Mouse (Mus musculus): Measurements from ENCODE around the gene Mia3. TPM values are rescaled to one million over a fixed set of nuclear protein-coding genes. Genes with fewer than 3 reads are reported as not detected.
"Not testable (repeated sequence)": the region's sequence is repeated elsewhere in the genome, so short reads cannot be mapped to it uniquely, and the experiment has no call there.

Mia3 gene
- total RNA-seq, 2 experiments from 2014 or later = 169 to 229 TPM

DNA sequence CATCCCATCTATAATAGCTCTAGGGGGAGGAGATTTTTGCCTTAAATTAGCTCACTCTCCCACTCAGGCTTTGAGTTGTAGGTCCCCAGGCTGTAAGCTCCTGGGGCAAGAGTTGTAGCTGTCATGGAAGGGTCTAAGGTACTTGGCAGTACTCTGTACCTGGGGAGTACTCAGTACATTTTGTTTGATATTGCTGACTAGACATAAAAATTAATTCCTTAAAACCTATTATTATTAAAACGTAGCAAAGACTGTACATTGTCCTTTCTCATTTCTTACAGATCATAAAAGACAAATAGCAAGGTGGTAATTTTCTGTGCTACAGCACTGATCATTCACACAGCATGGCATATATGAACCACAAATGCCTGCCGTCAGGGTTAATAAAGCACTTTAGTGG lies 45.4 kb downstream of the Mia3 start:
- no peak overlapping the region for H3K4me3 ChIP-seq
- intact Hi-C loops (cut with DNase I) = no loop called here
- no peak overlapping the region for H3K27ac ChIP-seq
- no peak for TF ChIP-seq CTCF (IDR thresholded peaks at IDR 0.05)
- DNase-seq = no peak

GRCm38 (mm10) chr1:183322496-183322895 lies 46.9 kb downstream of the Mia3 start:
- intact Hi-C loops (cut with DNase I); H3K4me3 ChIP-seq; DNase-seq; H3K27ac ChIP-seq: not testable (repeated sequence)

DNA sequence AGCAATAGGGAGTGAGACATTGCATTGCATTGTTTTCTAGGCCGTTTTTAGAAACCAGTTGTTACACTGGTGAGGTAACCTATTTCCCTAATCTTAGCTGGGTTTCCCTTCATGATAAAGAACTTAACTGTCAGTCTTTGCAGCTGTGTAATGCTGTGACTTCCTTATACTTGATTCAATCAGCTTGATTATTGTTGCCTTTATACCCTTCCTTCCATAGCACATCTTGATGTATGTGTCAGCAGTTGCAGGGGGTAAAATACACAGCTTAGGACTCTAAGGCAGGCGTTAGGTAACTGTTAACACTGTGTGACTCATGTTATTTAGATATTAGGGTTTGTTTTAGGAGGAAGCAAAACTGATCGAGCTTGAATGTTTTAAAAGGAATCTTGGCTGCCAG lies 48.6 kb downstream of the Mia3 start:
- Histone ChIP-seq H3K27ac (no peak overlapping the region), H3K4me3 (no peak overlapping the region)
- DNase-seq = no peak
- no peak for TF ChIP-seq CTCF (IDR thresholded peaks at IDR 0.05)
- intact Hi-C loops (cut with DNase I) = no loop called here

DNA sequence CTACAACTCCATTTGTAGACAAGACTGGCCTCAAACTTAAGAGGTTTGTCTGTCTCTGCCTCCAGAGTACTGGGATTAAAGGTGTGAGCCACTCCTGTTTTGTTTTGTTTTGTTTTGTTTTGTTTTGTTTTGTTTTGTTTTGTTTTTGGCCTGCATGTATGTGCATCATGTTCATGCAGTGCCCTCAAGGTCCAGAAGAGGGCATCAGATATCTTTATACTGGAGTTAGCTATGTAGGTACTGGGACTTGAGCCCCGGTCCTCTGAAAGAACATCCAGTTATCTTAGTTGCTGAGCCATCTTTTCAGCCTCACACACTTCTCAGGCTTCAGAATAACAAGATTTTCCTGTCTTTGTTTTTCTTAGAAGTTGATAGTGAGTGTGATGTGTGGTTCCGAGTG lies 53.6 kb downstream of the Mia3 start:
- Histone ChIP-seq H3K27ac (no peak overlapping the region), H3K4me3 (no peak overlapping the region)
- intact Hi-C loops (cut with DNase I) = no loop called here
- TF ChIP-seq CTCF (IDR thresholded peaks at IDR 0.05) = peak; percentile 38
- DNase-seq = no peak

- no peak overlapping the region for H3K27ac ChIP-seq
- TF ChIP-seq CTCF (IDR thresholded peaks at IDR 0.05) = no peak
- H3K4me3 ChIP-seq = no peak overlapping the region
- no peak for DNase-seq
- intact Hi-C loops (cut with DNase I) = no loop called here
These were observed 57.3 kb downstream of the Mia3 start for GRCm38 (mm10) chr1:183312076-183312475.

DNA sequence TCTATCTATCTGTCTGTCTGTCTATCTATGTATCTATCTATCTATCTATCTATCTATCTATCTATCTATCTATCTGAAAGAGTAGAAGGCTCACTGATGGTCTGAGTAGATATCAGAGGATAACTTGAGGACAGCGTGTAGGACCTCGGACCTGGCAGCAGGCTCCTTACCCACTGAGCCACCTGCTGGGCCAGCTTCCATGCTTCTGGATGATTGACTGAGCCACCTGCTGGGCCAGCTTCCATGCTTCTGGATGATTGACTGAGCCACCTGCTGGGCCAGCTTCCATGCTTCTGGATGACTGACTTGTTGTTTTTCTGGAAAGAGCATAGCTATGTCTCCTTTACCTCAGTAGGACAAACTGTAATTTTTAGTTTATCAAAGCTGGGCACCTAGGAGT lies 59.8 kb downstream of the Mia3 start:
- peak overlapping the region; percentile 64 for H3K27ac ChIP-seq
- intact Hi-C loops (cut with DNase I); H3K4me3 ChIP-seq: not testable (repeated sequence)
- peak; percentile 75 for DNase-seq

- no peak for TF ChIP-seq CTCF (IDR thresholded peaks at IDR 0.05)
- intact Hi-C loops (cut with DNase I) = no loop called here
These were observed 60.9 kb downstream of the Mia3 start for GRCm38 (mm10) chr1:183308476-183308875.

DNA sequence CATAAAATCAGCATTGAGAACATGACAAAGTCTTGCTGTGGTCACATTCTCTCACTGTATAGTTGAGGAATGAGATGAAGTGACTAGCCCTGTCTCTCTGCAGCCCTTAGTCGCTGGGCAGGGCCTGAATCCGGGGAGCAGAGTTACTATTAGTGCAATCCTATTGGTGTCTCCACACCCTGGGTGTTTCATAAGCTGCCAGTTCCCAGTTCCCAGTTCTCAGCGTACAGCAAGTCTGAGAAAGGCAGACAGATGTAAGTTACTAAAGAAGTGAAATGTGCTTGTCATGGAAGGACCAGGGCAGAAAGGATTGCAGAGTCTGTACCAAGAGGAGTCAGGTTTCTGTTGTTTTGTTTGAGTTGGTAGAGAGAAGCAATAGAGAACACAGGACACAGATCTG lies 61.8 kb downstream of the Mia3 start:
- no peak for DNase-seq
- TF ChIP-seq CTCF (IDR thresholded peaks at IDR 0.05) = no peak
- intact Hi-C loops (cut with DNase I) = no loop called here
- Histone ChIP-seq H3K27ac (no peak overlapping the region), H3K4me3 (no peak overlapping the region)

More at GRCm38 (mm10) chr1:183308476-183308875, 60.9 kb downstream of the Mia3 start:
- DNase-seq = no peak
- Histone ChIP-seq H3K27ac (no peak overlapping the region), H3K4me3 (no peak overlapping the region)

- intact Hi-C loops (cut with DNase I) = no loop called here
- peak; percentile 86 for DNase-seq
- no peak for TF ChIP-seq CTCF (IDR thresholded peaks at IDR 0.05)
- no peak overlapping the region for H3K27ac ChIP-seq
- no peak overlapping the region for H3K4me3 ChIP-seq
These were observed 70.2 kb downstream of the Mia3 start for GRCm38 (mm10) chr1:183299161-183299560.

GRCm38 (mm10) chr1:183297886-183298489 lies 71.4 kb downstream of the Mia3 start:
- intact Hi-C loops (cut with DNase I) = no loop called here
- peak overlapping the region; percentile 70 for H3K4me3 ChIP-seq
- peak overlapping the region; percentile 90 for H3K27ac ChIP-seq
- DNase-seq = peak; percentile 49
- no peak for TF ChIP-seq CTCF (IDR thresholded peaks at IDR 0.05)

DNA sequence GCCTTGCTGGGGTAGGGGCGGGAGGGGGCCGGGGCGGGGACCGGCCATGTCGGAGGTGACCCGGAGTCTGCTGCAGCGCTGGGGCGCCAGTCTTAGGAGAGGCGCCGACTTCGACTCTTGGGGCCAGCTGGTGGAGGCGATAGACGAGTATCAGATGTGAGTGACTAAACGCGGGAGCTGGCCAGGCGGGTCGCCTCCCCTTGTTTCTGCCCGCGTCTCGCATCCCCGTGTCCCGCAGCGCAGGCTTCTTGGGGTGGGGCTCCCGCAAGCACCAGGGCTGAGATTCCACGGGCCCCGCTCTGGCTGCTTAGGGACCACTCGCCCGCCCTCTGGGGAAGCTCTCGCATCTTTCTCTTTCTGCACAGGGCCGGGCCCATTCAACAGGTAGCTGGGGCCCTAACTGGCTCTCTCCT lies 71.9 kb downstream of the Mia3 start:
- DNase-seq = no peak
- intact Hi-C loops (cut with DNase I) = no loop called here
- Histone ChIP-seq H3K27ac (peak overlapping the region; percentile 90), H3K4me3 (peak overlapping the region; percentile 70)
- TF ChIP-seq CTCF (IDR thresholded peaks at IDR 0.05) = no peak

DNA sequence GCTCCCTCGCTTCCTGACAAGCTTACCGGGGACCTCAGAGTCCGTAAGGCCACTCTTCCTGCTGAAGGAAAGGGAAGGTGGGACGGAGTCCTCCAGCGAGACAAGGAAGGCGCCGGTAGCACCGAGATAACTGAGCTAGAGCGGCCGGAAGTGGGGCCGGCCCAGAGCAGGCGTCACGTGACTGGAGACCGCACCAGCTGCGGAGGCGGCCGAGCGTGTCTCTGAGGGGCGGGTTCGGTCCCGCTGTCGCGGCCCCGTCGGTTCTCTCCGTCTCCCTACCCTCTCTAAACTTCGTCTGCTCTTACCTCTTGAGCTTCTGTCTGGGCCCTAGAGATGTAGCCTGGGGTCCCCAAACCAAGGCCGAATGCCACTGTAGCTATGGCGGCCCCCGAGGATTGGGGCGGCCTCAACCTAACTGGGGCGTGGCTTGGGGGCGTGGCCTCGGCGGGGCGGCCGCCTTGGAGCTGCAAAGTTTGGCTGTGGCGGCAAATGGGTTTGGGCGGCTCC lies 72.4 kb downstream of the Mia3 start, which contains the start of gene Brox:
Brox (minus strand) TSS at position 393 of the 507 bp plus-strand sequence.
- Histone ChIP-seq H3K27ac (peak within 1 kb of the TSS; percentile 90), H3K4me3 (peak within 1 kb of the TSS; percentile 70)
- DNase-seq = peak; percentile 98
- no peak for TF ChIP-seq CTCF (IDR thresholded peaks at IDR 0.05)
- intact Hi-C loops (cut with DNase I) = no loop called here

DNA sequence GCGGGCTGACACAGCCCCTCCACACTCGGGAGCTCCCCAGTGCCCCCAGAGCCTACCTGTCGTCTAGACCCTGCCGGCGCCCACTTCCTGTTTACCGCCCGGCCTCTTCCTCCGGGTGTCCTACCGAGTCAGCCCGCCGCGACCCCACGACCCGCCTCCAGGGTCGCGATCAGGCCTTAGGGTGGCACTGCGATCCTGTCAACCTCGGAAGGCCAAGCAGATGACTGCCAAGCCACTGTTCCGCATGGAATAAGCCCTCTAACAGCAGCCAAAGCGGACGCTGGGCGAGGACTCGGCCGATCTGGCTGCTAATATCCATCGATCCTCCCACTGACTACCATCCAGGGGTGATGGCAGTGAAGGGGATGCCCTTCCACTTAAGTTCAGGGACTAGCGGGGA lies 72.9 kb downstream of the Mia3 start, which contains the start of gene Aida:
Aida (plus strand) TSS at position 126 of the 400 bp plus-strand sequence.
- Histone ChIP-seq H3K4me3 (peak within 1 kb of the TSS; percentile 70), H3K27ac (peak within 1 kb of the TSS; percentile 90)
- DNase-seq = peak; percentile 63
- intact Hi-C loops (cut with DNase I) = no loop called here
- no peak for TF ChIP-seq CTCF (IDR thresholded peaks at IDR 0.05)

- DNase-seq = no peak
- no peak overlapping the region for H3K27ac ChIP-seq
- no peak for TF ChIP-seq CTCF (IDR thresholded peaks at IDR 0.05)
- no peak overlapping the region for H3K4me3 ChIP-seq
- intact Hi-C loops (cut with DNase I) = no loop called here
These were observed 79.8 kb downstream of the Mia3 start for GRCm38 (mm10) chr1:183289576-183289975.

All from gastrocnemius, adult 2 months (tissue).